Mouse (Mus musculus) cortical plate, adult 2 months (tissue): ENCODE results near the gene Apobec3.
A peak's percentile ranks its signal among the peaks of the same experiment; 100 is the strongest.

Experiments
- CTCF ChIP-seq: fragments of 200-500 bp; IDR thresholded peaks from 2 replicates; pipeline ENCODE4 v1.5.1; 2011; ENCODE audit warnings: mild to moderate bottlenecking, control low read depth, low read length; ENCODE audit not compliant: insufficient read depth; ENCODE audit errors: extremely low read depth
- POLR2A ChIP-seq: fragments of 200-500 bp; IDR thresholded peaks from 2 replicates; pipeline ENCODE4 v1.6.1; 2011; ENCODE audit warnings: mild to moderate bottlenecking, low read length, control low read depth; ENCODE audit not compliant: insufficient read depth; ENCODE audit errors: extremely low read depth

GRCm38 (mm10) chr15:79961366-79961921, 70.0 kb downstream of the Apobec3 start:
- peak; percentile 26; the same call in 1 of the 2 replicates for TF ChIP-seq CTCF
- no peak for TF ChIP-seq POLR2A
